Mouse (Mus musculus) common myeloid progenitor, adult 5-6 weeks (primary cell): ENCODE data around the gene Il1r1. TPM values are rescaled to one million over a fixed set of nuclear protein-coding genes. Genes with fewer than 3 reads are reported as not detected.

ENCODE experiments used
- ATAC-seq: replicated peaks from 2 replicates; pipeline ENCODE4 v1.8.0; 2016; ENCODE audit warnings: low read depth, mild to moderate bottlenecking, moderate TSS enrichment, inconsistent platforms; ENCODE audit not compliant: poor library complexity, severe bottlenecking
- total RNA-seq: library from RNA; stranded (forward); fragments of 200-1000, 187-1606 nt; gene quantifications from 2 replicates; pipeline ENCODE4 v1.2.3, GENCODE M21; 2017

Gene Il1r1
- total RNA-seq, 1 experiment from 2014 or later = 14.4 TPM

GRCm38 (mm10) chr1:40355431-40355843 lies 130.6 kb downstream of the Il1r1 start:
- ATAC-seq = peak; percentile 24

- ATAC-seq = peak; percentile 71
These were observed 131.1 kb downstream of the Il1r1 start for GRCm38 (mm10) chr1:40355904-40356521.

GRCm38 (mm10) chr1:40357921-40358320 lies 133.0 kb downstream of the Il1r1 start:
- no peak for ATAC-seq

- ATAC-seq = no peak
These were observed 133.5 kb downstream of the Il1r1 start for GRCm38 (mm10) chr1:40358351-40358750.

- no peak for ATAC-seq
These were observed 133.9 kb downstream of the Il1r1 start for GRCm38 (mm10) chr1:40358771-40359181.

- no peak for ATAC-seq
These were observed 134.9 kb downstream of the Il1r1 start for GRCm38 (mm10) chr1:40359731-40360130.

- no peak for ATAC-seq
These were observed 136.1 kb downstream of the Il1r1 start for GRCm38 (mm10) chr1:40360969-40361368.

- ATAC-seq = no peak
These were observed 136.7 kb downstream of the Il1r1 start for GRCm38 (mm10) chr1:40361596-40361995.

- no peak for ATAC-seq
These were observed 137.9 kb downstream of the Il1r1 start for GRCm38 (mm10) chr1:40362784-40363183.

Other genes with a start within 250 kb of the Il1r1 start
- not detected in 2 replicates for gene Il1r2, start 151.0 kb upstream of the Il1r1 start, total RNA-seq
- 1.4 and 4.2 TPM in 2 replicates for gene Il1rl2, start 99.5 kb downstream of the Il1r1 start, total RNA-seq
- gene Il1rl1, start 204.5 kb downstream of the Il1r1 start, total RNA-seq = 40.6 and 44.8 TPM in 2 replicates
- gene Il18r1, start 240.5 kb downstream of the Il1r1 start, total RNA-seq = 1.1 and 1.6 TPM in 2 replicates